Mouse (Mus musculus): Measurements from ENCODE around the gene Dnajb4. TPM values are rescaled to one million over a fixed set of nuclear protein-coding genes. Genes with fewer than 3 reads are reported as not detected.

The Dnajb4 gene
- polyA plus RNA-seq, 1 experiment from 2014 or later = 32.4 TPM

Other genes with a start within 250 kb of the Dnajb4 start
- 3.0 and 3.3 TPM in 2 replicates for gene Gipc2, start 44.1 kb downstream of the Dnajb4 start, polyA plus RNA-seq (2014; fragmentation: Nextera tagmentation; extraction: Ambion mirVana)
- 452 and 482 TPM in 2 replicates for gene Fubp1, start 120 bp upstream of the Dnajb4 start, polyA plus RNA-seq (2014; fragmentation: Nextera tagmentation; extraction: Ambion mirVana)
- gene Nexn, start 56.0 kb upstream of the Dnajb4 start, polyA plus RNA-seq (2014; fragmentation: Nextera tagmentation; extraction: Ambion mirVana) = 8.7 and 9.1 TPM in 2 replicates
- 21.4 and 21.8 TPM in 2 replicates for gene Miga1, start 130.1 kb upstream of the Dnajb4 start, polyA plus RNA-seq (2014; fragmentation: Nextera tagmentation; extraction: Ambion mirVana)
- gene Usp33, start 136.2 kb upstream of the Dnajb4 start, polyA plus RNA-seq (2014; fragmentation: Nextera tagmentation; extraction: Ambion mirVana) = 55.7 and 56.8 TPM in 2 replicates
- 68.2 and 68.7 TPM in 2 replicates for gene Zzz3, start 185.2 kb upstream of the Dnajb4 start, polyA plus RNA-seq (2014; fragmentation: Nextera tagmentation; extraction: Ambion mirVana)